Mouse (Mus musculus): ENCODE results near the gene Lrmda.

Lrmda gene

DNA sequence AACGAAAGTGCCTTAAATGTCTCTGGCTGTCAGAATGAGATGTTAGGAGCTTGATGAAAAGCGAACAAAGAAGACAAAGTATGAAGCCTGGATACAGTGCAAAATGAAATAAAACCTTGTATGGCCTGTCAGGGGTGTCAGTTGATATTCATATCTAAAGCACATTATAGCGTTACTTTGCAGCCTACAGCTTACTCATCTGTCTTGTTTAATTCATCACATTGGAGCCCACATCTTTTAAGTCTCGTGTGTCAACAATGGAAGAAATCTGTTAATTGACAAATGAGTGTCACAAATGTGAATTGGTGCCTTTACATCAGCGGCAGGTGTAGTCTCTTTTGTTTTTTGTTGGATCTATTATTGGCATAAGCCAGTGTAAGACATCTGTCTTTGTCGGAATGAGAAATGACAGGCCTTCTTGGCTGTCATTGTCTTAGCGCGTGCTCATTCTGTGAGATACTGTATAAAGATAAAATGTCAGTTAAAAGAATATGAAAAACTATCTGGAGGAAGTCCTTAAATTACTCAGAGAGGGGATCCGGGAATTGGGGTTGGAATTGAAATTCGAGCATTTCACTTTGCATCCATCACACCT, 26.8 kb downstream of the Lrmda start:
- no peak for DNase-seq

- no peak for DNase-seq
Measured at GRCm38 (mm10) chr14:22048068-22048899, 28.8 kb downstream of the Lrmda start.

- no peak for DNase-seq
Measured at GRCm38 (mm10) chr14:22048900-22049199, 29.3 kb downstream of the Lrmda start.

DNA sequence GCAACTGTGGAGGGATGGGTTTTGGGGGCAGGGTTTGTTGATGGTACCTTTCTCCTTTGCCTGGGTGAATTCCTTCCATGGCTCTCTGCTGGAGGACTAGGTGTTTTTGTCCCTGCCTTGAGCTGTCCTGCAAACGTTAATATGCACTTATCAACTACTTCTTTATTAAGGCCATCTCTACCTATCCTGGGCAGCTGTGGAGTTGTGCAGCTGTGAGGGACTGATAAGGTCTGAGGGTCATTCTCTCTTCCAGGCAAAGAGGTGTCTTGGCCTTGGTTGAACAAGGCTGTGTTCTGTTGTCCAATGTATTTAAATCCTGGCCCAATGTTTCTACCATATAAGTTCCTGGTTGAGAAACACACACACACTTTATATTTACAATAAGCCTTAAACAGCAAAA, 29.8 kb downstream of the Lrmda start:
- DNase-seq = no peak

GRCm38 (mm10) chr14:22051941-22052664, 32.6 kb downstream of the Lrmda start:
- DNase-seq = no peak

- DNase-seq = no peak
Measured at GRCm38 (mm10) chr14:22055630-22056029, 36.1 kb downstream of the Lrmda start.

GRCm38 (mm10) chr14:22056246-22056645, 36.7 kb downstream of the Lrmda start:
- DNase-seq = no peak

DNA sequence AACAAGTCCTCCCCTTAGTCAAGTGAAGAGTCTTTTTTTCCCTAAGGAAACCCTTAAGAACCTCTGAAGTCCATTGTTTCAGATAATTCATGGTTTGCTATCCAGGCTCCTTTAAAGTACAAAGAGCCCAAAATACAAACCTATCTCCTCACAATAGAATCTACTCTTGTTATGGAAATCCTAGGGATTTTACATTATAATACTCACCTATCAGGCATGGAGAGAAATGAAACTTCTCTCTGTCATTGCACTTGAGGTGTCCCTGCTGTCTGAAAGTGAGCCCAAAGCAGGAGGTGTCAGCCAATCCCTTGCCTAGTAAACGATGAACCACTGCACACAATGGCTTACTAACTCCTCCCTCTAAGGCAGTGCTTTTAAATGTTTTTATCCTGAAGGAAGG, 39.2 kb downstream of the Lrmda start:
- no peak for DNase-seq

- DNase-seq = no peak
Measured at GRCm38 (mm10) chr14:22059348-22059861, 39.9 kb downstream of the Lrmda start.

GRCm38 (mm10) chr14:22060787-22061186, 41.3 kb downstream of the Lrmda start:
- no peak for DNase-seq

- DNase-seq = no peak
Measured at GRCm38 (mm10) chr14:22062117-22062855, 42.8 kb downstream of the Lrmda start.

DNA sequence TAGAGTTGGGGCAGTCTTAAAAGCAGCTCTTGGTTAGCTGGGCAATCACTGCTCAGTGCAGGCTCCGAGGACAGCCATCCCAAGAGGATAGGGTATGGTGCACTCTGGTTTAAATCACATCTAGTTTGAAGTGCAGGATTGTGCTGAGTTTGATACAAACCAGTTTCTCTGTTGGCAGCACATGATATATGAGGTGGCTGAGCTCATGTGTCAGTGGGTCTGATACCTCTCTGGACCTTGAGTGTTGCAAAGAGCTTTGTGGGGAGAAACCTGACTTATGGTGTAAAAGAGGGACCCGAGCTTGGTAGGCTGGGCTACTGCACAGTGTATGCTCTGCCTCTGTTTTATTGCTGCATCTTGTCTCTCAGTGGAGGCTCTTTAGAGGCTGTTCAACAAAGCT, 49.7 kb downstream of the Lrmda start:
- no peak for DNase-seq

- no peak for DNase-seq
Measured at GRCm38 (mm10) chr14:22073385-22073784, 53.9 kb downstream of the Lrmda start.

- no peak for DNase-seq
Measured at GRCm38 (mm10) chr14:22074229-22074628, 54.7 kb downstream of the Lrmda start.

DNA sequence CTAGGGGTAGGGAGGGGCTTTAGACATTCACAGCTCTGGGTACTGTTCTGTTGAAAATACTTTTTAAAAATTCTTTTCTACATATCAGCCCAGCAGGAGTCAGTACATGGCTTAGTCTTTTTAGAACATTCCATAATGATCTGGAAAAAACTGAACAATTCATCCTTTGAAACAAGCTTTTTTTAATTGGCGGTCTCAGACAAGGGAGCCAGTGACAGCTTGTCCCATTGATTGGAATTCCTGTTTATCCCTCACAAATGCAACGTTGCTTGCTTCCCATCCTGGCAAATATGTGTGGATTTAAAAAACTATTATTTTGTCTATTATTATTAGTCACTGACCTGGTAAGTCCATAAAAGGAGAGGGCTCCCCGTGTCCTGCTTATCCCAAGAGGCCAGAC, 64.4 kb downstream of the Lrmda start:
- no peak for DNase-seq

DNA sequence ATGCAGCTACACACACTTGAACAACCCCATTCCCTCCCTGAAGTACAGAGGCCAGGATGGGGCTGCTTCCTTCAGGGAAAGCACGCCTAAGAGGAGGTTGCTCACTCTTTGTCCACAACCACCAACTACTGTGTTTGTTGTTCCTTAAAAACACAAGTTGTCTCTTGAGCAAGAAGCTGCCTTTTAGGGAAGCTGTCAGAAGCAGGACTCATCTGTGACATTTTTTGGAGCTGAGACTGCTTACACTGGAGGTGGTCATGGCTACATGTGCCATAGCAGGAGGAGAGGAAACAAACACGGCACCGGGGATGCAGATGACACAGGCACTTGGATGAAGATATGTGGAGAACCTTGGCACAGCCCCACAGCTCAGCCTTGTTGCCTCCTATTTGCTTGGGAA, 65.9 kb downstream of the Lrmda start:
- no peak for DNase-seq

GRCm38 (mm10) chr14:22088604-22089003, 69.1 kb downstream of the Lrmda start:
- no peak for DNase-seq

GRCm38 (mm10) chr14:22089331-22089730, 69.8 kb downstream of the Lrmda start:
- no peak for DNase-seq

DNA sequence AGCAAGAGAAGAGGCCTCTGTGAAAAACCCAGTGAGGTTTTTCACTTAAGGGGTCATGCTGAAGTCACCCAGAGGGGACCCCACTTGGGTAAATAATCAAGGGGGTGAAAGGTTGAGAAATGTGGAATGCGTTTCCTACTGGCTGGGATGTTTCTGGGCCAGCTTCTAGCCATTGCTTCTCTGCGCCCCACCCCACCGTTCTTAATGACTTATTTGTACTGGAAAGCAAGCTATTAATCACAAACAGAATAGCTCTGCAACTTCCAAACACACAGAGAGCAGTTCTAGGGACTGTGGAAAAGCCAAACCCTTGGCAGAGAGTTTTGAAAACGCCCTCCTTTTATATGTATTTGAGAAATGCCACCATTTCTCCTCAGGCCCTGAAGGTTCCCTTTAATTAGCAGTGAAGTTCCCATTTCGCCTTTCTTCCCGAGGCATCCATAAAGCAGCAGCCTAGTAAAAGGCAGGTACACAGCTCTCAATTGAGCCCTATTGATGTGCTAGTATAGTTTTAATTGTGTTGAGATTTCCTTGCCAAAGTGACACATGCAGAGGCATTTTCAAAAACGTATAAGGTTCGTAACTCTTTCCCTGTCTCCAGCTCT, 70.5 kb downstream of the Lrmda start:
- no peak for DNase-seq

GRCm38 (mm10) chr14:22090778-22091211, 71.3 kb downstream of the Lrmda start:
- DNase-seq = no peak

- no peak for DNase-seq
Measured at GRCm38 (mm10) chr14:22091306-22091705, 71.8 kb downstream of the Lrmda start.

DNA sequence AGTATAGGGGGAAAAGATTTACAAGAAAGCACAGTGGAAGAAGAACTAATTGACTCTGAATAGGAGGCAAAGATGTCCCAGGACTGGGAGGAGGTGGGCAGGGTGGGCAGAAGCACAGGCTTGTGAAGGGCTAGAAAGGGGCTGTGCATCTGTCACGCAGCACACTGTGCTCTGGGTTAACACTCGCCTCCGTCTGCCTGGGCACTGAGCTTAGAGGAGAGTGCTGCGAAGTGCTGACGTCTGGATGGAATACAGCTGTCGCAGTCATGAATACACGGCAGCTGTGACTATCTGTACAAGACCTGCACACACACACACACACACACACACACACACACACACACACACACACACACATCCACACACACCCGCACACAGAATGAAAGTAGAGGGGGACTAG, 73.6 kb downstream of the Lrmda start:
- DNase-seq = no peak
